In the genomic region with DNA sequence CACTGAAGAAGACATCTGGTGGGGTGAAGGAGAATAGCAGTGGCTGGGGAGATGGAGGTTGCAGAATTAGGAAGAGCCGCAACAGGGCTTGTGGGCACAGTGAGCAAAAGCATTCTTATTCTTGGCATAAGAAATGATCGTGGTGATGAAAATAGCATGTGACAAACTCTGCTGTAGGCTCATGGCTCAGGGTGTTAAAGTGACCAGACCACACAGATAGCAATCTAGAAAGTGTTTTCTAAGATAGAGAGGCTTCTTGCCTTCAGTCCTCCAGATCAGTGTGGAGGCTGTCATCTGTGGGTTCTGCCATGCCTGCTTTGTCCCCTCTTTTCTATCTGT, we compare ENCODE assay signal across 18 mouse cellular contexts.
A peak's percentile ranks its signal among the peaks of the same experiment; 100 is the strongest.
DNase-seq lines count a peak whose midpoint lies in the region; ATAC-seq and TF ChIP-seq lines count a peak whose summit lies in the region.
"Had no signal": no experiment of that assay in that cellular context is flagged by ENCODE, and none has a peak within 500 bp of the region (broad histone marks: within the 10 kb centered on the region; RNA-seq: fewer than 3 reads in every experiment).

No protein-coding gene starts in this region.

- H3K4me1 ChIP-seq in forebrain, embryonic 15.5 days, result peaks cover 10% of the 10 kb centered on the region; the same call in 1 of the 2 replicates
- H3K4me1 ChIP-seq in forebrain, embryonic 12.5 days, result no peaks in the 10 kb centered on the region
- peaks cover 13% of the 10 kb centered on the region for H3K4me1 ChIP-seq in G1E (ENCODE audit: insufficient read depth, low read depth, low read length)
- H3K4me1 ChIP-seq in forebrain, embryonic 16.5 days (replicated peaks; ENCODE audit: control insufficient read depth, insufficient read depth, low read length), result peaks cover 15% of the 10 kb centered on the region
- H3K4me1 ChIP-seq: hindbrain, embryonic 13.5 days; neural tube, embryonic 15.5 days had no signal

- peak overlapping the region; percentile 68 for H3K27ac ChIP-seq in forebrain, embryonic 15.5 days (replicated peaks)
- H3K27ac ChIP-seq in forebrain, embryonic 12.5 days, result no peak overlapping the region
- H3K27ac ChIP-seq in left cerebral cortex, adult 2 months, result peak overlapping the region; percentile 64
- H3K27ac ChIP-seq in forebrain, embryonic 16.5 days (ENCODE audit: low read length), result peak overlapping the region; percentile 68
- H3K27ac ChIP-seq: embryonic facial prominence, embryonic 13.5 days; hindbrain, embryonic 13.5 days; layer of hippocampus, adult 2 months; neural tube, embryonic 15.5 days had no signal

- 0 out of 2 replicates have a peak, but pooled peaks cover 2% of the 10 kb centered on the region for H3K36me3 ChIP-seq in forebrain, embryonic 15.5 days
- H3K36me3 ChIP-seq in forebrain, embryonic 12.5 days (replicated peaks), result peaks cover 22% of the 10 kb centered on the region
- peaks cover 57% of the 10 kb centered on the region for H3K36me3 ChIP-seq in G1E (replicated peaks)
- 0 out of 2 replicates have a peak, but pooled peaks cover 3% of the 10 kb centered on the region for H3K36me3 ChIP-seq in forebrain, embryonic 16.5 days (ENCODE audit: control insufficient read depth, insufficient read depth)

- no peak overlapping the region for H3K4me2 ChIP-seq in forebrain, embryonic 15.5 days (replicated peaks)
- H3K4me2 ChIP-seq in forebrain, embryonic 12.5 days, result no peak overlapping the region
- H3K4me2 ChIP-seq in forebrain, embryonic 16.5 days (ENCODE audit: low read length), result no peak overlapping the region
- H3K4me2 ChIP-seq: embryonic facial prominence, embryonic 13.5 days; hindbrain, embryonic 13.5 days; liver, embryonic 11.5 days; neural tube, embryonic 15.5 days had no signal

- no peaks in the 10 kb centered on the region for H3K27me3 ChIP-seq in forebrain, embryonic 15.5 days
- H3K27me3 ChIP-seq in forebrain, embryonic 12.5 days, result no peaks in the 10 kb centered on the region
- peaks cover 2% of the 10 kb centered on the region; the same call in 1 of the 2 replicates for H3K27me3 ChIP-seq in G1E (ENCODE audit: insufficient read depth, low read length)
- H3K27me3 ChIP-seq in forebrain, embryonic 16.5 days (replicated peaks; ENCODE audit: control insufficient read depth, insufficient read depth, low read length), result no peaks in the 10 kb centered on the region
- H3K27me3 ChIP-seq: CH12.LX; embryonic facial prominence, embryonic 13.5 days; hindbrain, embryonic 13.5 days; neural tube, embryonic 15.5 days had no signal

- 100% methylated on average over 2 of the region's 2 CpGs for WGBS in forebrain, embryonic 15.5 days
- WGBS in forebrain, embryonic 12.5 days, result 91% methylated on average over 2 of the region's 2 CpGs
- 82% methylated on average over 2 of the region's 2 CpGs for WGBS in forebrain, embryonic 16.5 days

- no peak for DNase-seq in left cerebral cortex, adult 2 months (ENCODE audit: extremely low spot score in 1 of 2, low spot score in 2 of 2)
- DNase-seq in left cerebral cortex, adult 11 months (ENCODE audit: low spot score), result no peak
- no peak for DNase-seq in G1E (ENCODE audit: low spot score)
- DNase-seq: adrenal gland, adult 8-10 months; kidney, postnatal 14 days; midbrain, embryonic 14.5 days; thymus, postnatal 36 days had no signal

- peak; percentile 30 for TF ChIP-seq CTCF in left cerebral cortex, adult 2 months (IDR thresholded peaks at IDR 0.05)
- no peak for TF ChIP-seq CTCF in G1E (IDR thresholded peaks at IDR 0.05; ENCODE audit: low read depth, low read length)

- ATAC-seq in forebrain, embryonic 15.5 days (replicated peaks), result no peak
- ATAC-seq in forebrain, embryonic 12.5 days (ENCODE audit: low FRiP score), result no peak
- peak; percentile 80 for ATAC-seq in G1E (ENCODE audit: extremely low read depth, insufficient number of reproducible peaks, low FRiP score, poor library complexity, severe bottlenecking)
- ATAC-seq in forebrain, embryonic 16.5 days, result no peak
- ATAC-seq in activated CD4-positive, CD25-positive, alpha-beta regulatory T cell, adult 4 months, result no peak

- no peak overlapping the region for H3K9ac ChIP-seq in forebrain, embryonic 15.5 days (replicated peaks)
- H3K9ac ChIP-seq in forebrain, embryonic 12.5 days, result no peak overlapping the region
- H3K9ac ChIP-seq in forebrain, embryonic 16.5 days (replicated peaks; ENCODE audit: low read depth, low read length), result no peak overlapping the region
- H3K9ac ChIP-seq: embryonic facial prominence, embryonic 13.5 days; hindbrain, embryonic 13.5 days; neural tube, embryonic 15.5 days had no signal

- intact Hi-C loops in left cerebral cortex, adult 2 months (cut with DNase I), result loop anchor here (2.0 to 5.0 kb wide), 3 partner anchors 75 to 235 kb away; a partner anchor contains a TSS

- no peak overlapping the region for H3K4me3 ChIP-seq in forebrain, embryonic 15.5 days
- H3K4me3 ChIP-seq in forebrain, embryonic 12.5 days (replicated peaks), result no peak overlapping the region
- no peak overlapping the region for H3K4me3 ChIP-seq in left cerebral cortex, adult 2 months
- no peak overlapping the region for H3K4me3 ChIP-seq in G1E (ENCODE audit: low read depth, low read length)
- no peak overlapping the region for H3K4me3 ChIP-seq in forebrain, embryonic 16.5 days (replicated peaks; ENCODE audit: low read length)
- H3K4me3 ChIP-seq: embryonic facial prominence, embryonic 13.5 days; hindbrain, embryonic 13.5 days; layer of hippocampus, adult 2 months; megakaryocyte, embryonic 14.5 days; neural tube, embryonic 15.5 days had no signal

- no peaks in the 10 kb centered on the region for H3K9me3 ChIP-seq in forebrain, embryonic 15.5 days
- H3K9me3 ChIP-seq in forebrain, embryonic 12.5 days, result no peaks in the 10 kb centered on the region
- no peaks in the 10 kb centered on the region for H3K9me3 ChIP-seq in G1E (replicated peaks)
- no peaks in the 10 kb centered on the region for H3K9me3 ChIP-seq in forebrain, embryonic 16.5 days (ENCODE audit: control insufficient read depth, low read length)
- H3K9me3 ChIP-seq: embryonic facial prominence, embryonic 13.5 days; hindbrain, embryonic 13.5 days; megakaryocyte, embryonic 14.5 days; neural tube, embryonic 15.5 days had no signal
